In genomic region chr10:78134975-78135798, GRCm38 (mm10) we compare ENCODE assay signal across 8 mouse cellular contexts. TPM values are rescaled to one million over a fixed set of nuclear protein-coding genes. Genes with fewer than 3 reads are reported as not detected.
DNase-seq lines count a peak whose midpoint lies in the region; ATAC-seq and TF ChIP-seq lines count a peak whose summit lies in the region.

No protein-coding gene starts in this region.

- no peak overlapping the region for H3K9ac ChIP-seq in forebrain, embryonic 13.5 days
- H3K9ac ChIP-seq in hindbrain, postnatal 0 days (replicated peaks; ENCODE audit: low read length): no peak overlapping the region
- no peak overlapping the region for H3K9ac ChIP-seq in liver, embryonic 13.5 days
- H3K9ac ChIP-seq in neural tube, embryonic 12.5 days: no peak overlapping the region

- DNase-seq in gastrocnemius, adult 2 months: no peak
- no peak for DNase-seq in gastrocnemius, postnatal 36 days
- DNase-seq in hindbrain, postnatal 0 days (ENCODE audit: low spot score): no peak
- no peak for DNase-seq in liver, embryonic 13.5 days
- no peak for DNase-seq in left cerebral cortex, adult 2 months (ENCODE audit: extremely low spot score in 1 of 2, low spot score in 2 of 2)
- DNase-seq in frontal cortex, postnatal 14 days (ENCODE audit: low spot score in 2 of 2): no peak

- H3K9me3 ChIP-seq in forebrain, embryonic 13.5 days (replicated peaks): no peaks in the 10 kb centered on the region
- no peaks in the 10 kb centered on the region for H3K9me3 ChIP-seq in hindbrain, postnatal 0 days (ENCODE audit: low read length)
- no peaks in the 10 kb centered on the region for H3K9me3 ChIP-seq in liver, embryonic 13.5 days (replicated peaks)
- no peaks in the 10 kb centered on the region for H3K9me3 ChIP-seq in neural tube, embryonic 12.5 days

- no peaks in the 10 kb centered on the region for H3K27me3 ChIP-seq in forebrain, embryonic 13.5 days
- no peaks in the 10 kb centered on the region for H3K27me3 ChIP-seq in hindbrain, postnatal 0 days (ENCODE audit: insufficient read depth, low read length)
- H3K27me3 ChIP-seq in liver, embryonic 13.5 days: no peaks in the 10 kb centered on the region
- H3K27me3 ChIP-seq in neural tube, embryonic 12.5 days (replicated peaks): no peaks in the 10 kb centered on the region

- ATAC-seq in forebrain, embryonic 13.5 days: peak; percentile 50; the same call in 1 of the 2 replicates
- ATAC-seq in hindbrain, postnatal 0 days: peak; percentile 50
- ATAC-seq in liver, embryonic 13.5 days (ENCODE audit: low read depth): peak; percentile 59
- ATAC-seq in neural tube, embryonic 12.5 days (ENCODE audit: low FRiP score, low read depth): peak; percentile 66

- H3K4me1 ChIP-seq in forebrain, embryonic 13.5 days: peaks cover 10% of the 10 kb centered on the region
- H3K4me1 ChIP-seq in hindbrain, postnatal 0 days (ENCODE audit: insufficient read depth, low read length): 0 out of 2 replicates have a peak, but pooled peaks cover 7% of the 10 kb centered on the region
- peaks cover 33% of the 10 kb centered on the region for H3K4me1 ChIP-seq in liver, embryonic 13.5 days (replicated peaks)
- peaks cover 8% of the 10 kb centered on the region for H3K4me1 ChIP-seq in neural tube, embryonic 12.5 days

- no peaks in the 10 kb centered on the region for H3K36me3 ChIP-seq in forebrain, embryonic 13.5 days (ENCODE audit: poor library complexity, severe bottlenecking)
- H3K36me3 ChIP-seq in hindbrain, postnatal 0 days (ENCODE audit: insufficient read depth, low read length): no peaks in the 10 kb centered on the region
- H3K36me3 ChIP-seq in liver, embryonic 13.5 days: no peaks in the 10 kb centered on the region
- H3K36me3 ChIP-seq in neural tube, embryonic 12.5 days: no peaks in the 10 kb centered on the region

- intact Hi-C loops in gastrocnemius, adult 2 months (cut with DNase I): no loop called here
- intact Hi-C loops in gastrocnemius, postnatal 36 days (cut with DNase I): no loop called here
- intact Hi-C loops in left cerebral cortex, adult 2 months (cut with DNase I): no loop called here

- H3K27ac ChIP-seq in gastrocnemius, adult 2 months: peak overlapping the region; percentile 51
- no peak overlapping the region for H3K27ac ChIP-seq in forebrain, embryonic 13.5 days
- no peak overlapping the region for H3K27ac ChIP-seq in hindbrain, postnatal 0 days
- H3K27ac ChIP-seq in liver, embryonic 13.5 days: peak overlapping the region; percentile 69
- no peak overlapping the region for H3K27ac ChIP-seq in neural tube, embryonic 12.5 days
- no peak overlapping the region for H3K27ac ChIP-seq in left cerebral cortex, adult 2 months

- peak overlapping the region; percentile 46 for H3K4me2 ChIP-seq in forebrain, embryonic 13.5 days
- H3K4me2 ChIP-seq in hindbrain, postnatal 0 days (ENCODE audit: low read depth, low read length): no peak overlapping the region
- H3K4me2 ChIP-seq in liver, embryonic 13.5 days: peak overlapping the region; percentile 12; the same call in 1 of the 2 replicates
- H3K4me2 ChIP-seq in neural tube, embryonic 12.5 days (replicated peaks): peak overlapping the region; percentile 45

- 12% methylated on average over 14 of the region's 14 CpGs for WGBS in forebrain, embryonic 13.5 days
- 11% methylated on average over 14 of the region's 14 CpGs for WGBS in hindbrain, postnatal 0 days
- WGBS in liver, embryonic 13.5 days (ENCODE audit: insufficient replicate concordance): 16% methylated on average over 14 of the region's 14 CpGs
- WGBS in neural tube, embryonic 12.5 days: 14% methylated on average over 14 of the region's 14 CpGs

- TF ChIP-seq CTCF in gastrocnemius, adult 2 months (IDR thresholded peaks at IDR 0.05): no peak
- no peak for TF ChIP-seq CTCF in hindbrain, postnatal 0 days (IDR thresholded peaks at IDR 0.05; ENCODE audit: low read depth)
- TF ChIP-seq CTCF in left cerebral cortex, adult 2 months (IDR thresholded peaks at IDR 0.05): no peak

- H3K4me3 ChIP-seq in gastrocnemius, adult 2 months: no peak overlapping the region
- H3K4me3 ChIP-seq in forebrain, embryonic 13.5 days: no peak overlapping the region
- H3K4me3 ChIP-seq in hindbrain, postnatal 0 days (ENCODE audit: low read length): no peak overlapping the region
- no peak overlapping the region for H3K4me3 ChIP-seq in liver, embryonic 13.5 days (replicated peaks)
- no peak overlapping the region for H3K4me3 ChIP-seq in neural tube, embryonic 12.5 days
- no peak overlapping the region for H3K4me3 ChIP-seq in left cerebral cortex, adult 2 months

RNA-seq across cellular contexts. Expression of gene D10Jhu81e, which starts 34.4 kb away (rescaled TPM):
- total RNA-seq in gastrocnemius, adult 2 months (2021): 100 to 1,000 TPM; 231 to 289 TPM
- 100 to 1,000 TPM; 207 to 245 TPM for total RNA-seq in gastrocnemius, postnatal 36 days (2021)
- 18.9 and 22.4 TPM in 2 replicates for polyA plus RNA-seq in forebrain, embryonic 13.5 days (2015; fragmentation: Nextera tagmentation; extraction: Ambion mirVana)
- 110 and 115 TPM in 2 replicates for total RNA-seq in hindbrain, postnatal 0 days (2014; rRNA removed)
- polyA plus RNA-seq in hindbrain, postnatal 0 days (2015; fragmentation: Nextera tagmentation; extraction: Ambion mirVana): 31.5 and 32.2 TPM in 2 replicates
- polyA plus RNA-seq in liver, embryonic 13.5 days (2015; fragmentation: Nextera tagmentation; extraction: Ambion mirVana): 17.5 and 18.6 TPM in 2 replicates
- 19.0 and 23.7 TPM in 2 replicates for polyA plus RNA-seq in neural tube, embryonic 12.5 days (2016; fragmentation: Nextera tagmentation; extraction: Ambion mirVana)
- 100 to 1,000 TPM; 104 TPM for total RNA-seq in left cerebral cortex, adult 2 months (2021)

RNA-seq across cellular contexts. Expression of gene Pwp2, which starts 49.8 kb away (rescaled TPM):
- 10 to 100 TPM; 10.7 to 11.0 TPM for total RNA-seq in gastrocnemius, adult 2 months (2021)
- total RNA-seq in gastrocnemius, postnatal 36 days (2021): 1 to 10 TPM; 7.6 to 9.9 TPM
- 19.1 and 23.0 TPM in 2 replicates for polyA plus RNA-seq in forebrain, embryonic 13.5 days (2015; fragmentation: Nextera tagmentation; extraction: Ambion mirVana)
- 18.5 and 22.4 TPM in 2 replicates for total RNA-seq in hindbrain, postnatal 0 days (2014; rRNA removed)
- polyA plus RNA-seq in hindbrain, postnatal 0 days (2015; fragmentation: Nextera tagmentation; extraction: Ambion mirVana): 11.3 and 11.7 TPM in 2 replicates
- 16.6 and 18.9 TPM in 2 replicates for polyA plus RNA-seq in liver, embryonic 13.5 days (2015; fragmentation: Nextera tagmentation; extraction: Ambion mirVana)
- 21.6 and 22.2 TPM in 2 replicates for polyA plus RNA-seq in neural tube, embryonic 12.5 days (2016; fragmentation: Nextera tagmentation; extraction: Ambion mirVana)
- 10 to 100 TPM; 19.6 to 19.7 TPM for total RNA-seq in left cerebral cortex, adult 2 months (2021)

Comparison
In these comparisons a context has a peak if more than half of its experiments do, and no peak if none do; other contexts are left out.
1. H3K27ac ChIP-seq: peak in gastrocnemius, adult 2 months (single experiment) and liver, embryonic 13.5 days (single experiment); none in forebrain, embryonic 13.5 days (single experiment), hindbrain, postnatal 0 days (single experiment), neural tube, embryonic 12.5 days (single experiment) and left cerebral cortex, adult 2 months (single experiment).
2. Peak in every context shown above with its lines, with median percentiles within 50 percentile points of each other: ATAC-seq.